Mouse (Mus musculus) ES-E14 (cell line): Measurements from ENCODE around the gene Sox9. TPM values are rescaled to one million over a fixed set of nuclear protein-coding genes. Genes with fewer than 3 reads are reported as not detected.
A peak's percentile ranks its signal among the peaks of the same experiment; 100 is the strongest.

Source experiments
- DNase-seq: peaks from one replicate; pipeline ENCODE4 v3.0.0-alpha.2; 2013; ENCODE audit warnings: low read depth, low spot score
- H3K27ac ChIP-seq: 2 replicates; pipeline ENCODE4 v1.5.1; 2012; ENCODE audit warnings: low read depth, mild to moderate bottlenecking, low read length, moderate library complexity, mixed read lengths; ENCODE audit not compliant: poor library complexity, insufficient read depth, severe bottlenecking
- H3K36me3 ChIP-seq: 2 replicates; pipeline ENCODE4 v1.6.1; 2012; ENCODE audit warnings: mild to moderate bottlenecking, low read length, moderate library complexity, mixed read lengths; ENCODE audit not compliant: control insufficient read depth, poor library complexity, insufficient read depth, severe bottlenecking
- H3K4me1 ChIP-seq, 2 experiments: fragments of 150-350 bp in 1 of 2; sonication (generic) in 1 of 2; 2 replicates each; pipeline ENCODE4 v1.6.1; 2012; ENCODE audit warnings: low read length in 2 of 2, mild to moderate bottlenecking in 1 of 2, mixed read lengths in 1 of 2; ENCODE audit not compliant: control insufficient read depth in 2 of 2, insufficient read depth in 2 of 2, poor library complexity in 1 of 2
- H3K4me3 ChIP-seq, 2 experiments: fragments of 150-350 bp in 1 of 2; sonication (generic) in 1 of 2; 2 replicates each; pipeline ENCODE4 v1.5.1; 2012; ENCODE audit warnings: low read length in 2 of 2, low read depth in 1 of 2, mild to moderate bottlenecking in 1 of 2, mixed read lengths in 1 of 2; ENCODE audit not compliant: insufficient read depth in 1 of 2, poor library complexity in 1 of 2, severe bottlenecking in 1 of 2
- H3K9ac ChIP-seq: 2 replicates; pipeline ENCODE4 v1.6.1; 2012; ENCODE audit warnings: low read depth, mild to moderate bottlenecking, low read length, mixed read lengths; ENCODE audit not compliant: poor library complexity, insufficient read depth, severe bottlenecking
- H3K9me3 ChIP-seq: fragments of 150-350 bp; sonication (generic); 2 replicates; pipeline ENCODE4 v1.6.1; 2012; ENCODE audit warnings: low read depth, mild to moderate bottlenecking, low read length; ENCODE audit not compliant: control insufficient read depth, insufficient read depth
- CHD2 ChIP-seq: IDR thresholded peaks from 2 replicates; pipeline ENCODE4 v1.6.1; 2014; ENCODE audit warnings: mild to moderate bottlenecking, low read depth, low read length, inconsistent platforms
- HCFC1 ChIP-seq: IDR thresholded peaks from 2 replicates; pipeline ENCODE4 v1.6.1; 2012; ENCODE audit warnings: low read length, inconsistent platforms, borderline replicate concordance; ENCODE audit not compliant: insufficient read depth
- MAFK ChIP-seq: IDR thresholded peaks from 2 replicates; pipeline ENCODE4 v1.6.1; 2014; ENCODE audit warnings: mild to moderate bottlenecking, low read depth, low read length, inconsistent platforms; ENCODE audit not compliant: insufficient read depth
- ZC3H11A ChIP-seq: IDR thresholded peaks from 2 replicates; pipeline ENCODE4 v1.6.1; 2012; ENCODE audit warnings: low read depth, mild to moderate bottlenecking, inconsistent platforms, low read length, borderline replicate concordance
- ZNF384 ChIP-seq: IDR thresholded peaks from 2 replicates; pipeline ENCODE4 v1.6.1; 2012; ENCODE audit warnings: low read depth, low read length, inconsistent platforms
- in situ Hi-C, 2 experiments: fragments of 600-800 bp; cut with MboI; formaldehyde crosslinking; loops; one replicate each; pipeline ENCODE4 v1.15.1; 2025; ENCODE audit warnings: low sequenced_read_pairs in 2 of 2, inconsistent platforms in 1 of 2; ENCODE audit not compliant: unreplicated experiment in 2 of 2
- total RNA-seq: library from RNA; depleted of rRNA; stranded (reverse); fragments of 300-350 nt; gene quantifications from 2 replicates; pipeline ENCODE4 v1.2.3, GENCODE M21; 2012

Sox9 gene
- total RNA-seq, 1 experiment, result 0.27 TPM

DNA sequence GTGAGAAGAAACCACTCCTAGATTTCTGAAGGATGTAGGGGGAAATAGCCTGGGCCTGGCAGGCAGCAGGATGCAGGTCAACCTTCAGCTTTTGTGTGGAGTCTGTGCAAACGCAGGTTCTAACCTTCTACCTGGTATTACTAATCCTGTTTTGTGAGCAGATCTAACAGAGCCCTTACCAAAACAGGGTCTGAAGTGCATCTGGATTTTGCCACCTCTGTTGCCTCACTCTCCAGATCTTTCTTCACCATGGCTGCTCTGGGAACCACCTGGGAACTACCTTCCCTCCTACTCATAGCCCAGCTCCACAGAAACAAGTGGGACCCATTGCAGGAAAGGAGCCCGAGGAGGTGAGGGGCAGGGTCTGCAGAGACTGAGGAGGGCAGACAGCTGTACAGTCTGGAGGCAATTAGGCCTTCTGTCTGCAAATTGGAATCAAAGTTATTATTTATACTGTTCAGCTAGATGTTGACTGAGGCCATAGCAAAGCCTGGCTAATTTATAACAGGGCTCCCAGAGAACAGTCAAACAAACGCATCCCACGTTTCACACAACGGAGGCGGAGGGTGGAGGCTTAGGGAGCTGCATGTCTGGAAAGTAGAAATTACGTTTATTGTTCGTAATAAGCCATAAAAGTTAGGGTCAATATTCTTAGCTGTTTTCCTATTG lies 25.9 kb downstream of the Sox9 start:
- in situ Hi-C loops, result loop anchor here in 1 of 2 experiments (25.0 kb wide), 1 partner anchor 754 kb away; no protein-coding TSS in a partner anchor
- TF ChIP-seq HCFC1 (no peak), ZC3H11A (no peak), ZNF384 (no peak), CHD2 (no peak), MAFK (no peak)
- Histone ChIP-seq H3K9ac (no peak overlapping the region), H3K27ac (no peak overlapping the region), H3K9me3 (no peaks in the 10 kb centered on the region), H3K36me3 (no peaks in the 10 kb centered on the region), H3K4me1 (peaks cover 0 to 4% of the 10 kb centered on the region in 2 experiments; a peak in 2 of 4 replicates), H3K4me3 (no peak overlapping the region)
- DNase-seq, result no peak

DNA sequence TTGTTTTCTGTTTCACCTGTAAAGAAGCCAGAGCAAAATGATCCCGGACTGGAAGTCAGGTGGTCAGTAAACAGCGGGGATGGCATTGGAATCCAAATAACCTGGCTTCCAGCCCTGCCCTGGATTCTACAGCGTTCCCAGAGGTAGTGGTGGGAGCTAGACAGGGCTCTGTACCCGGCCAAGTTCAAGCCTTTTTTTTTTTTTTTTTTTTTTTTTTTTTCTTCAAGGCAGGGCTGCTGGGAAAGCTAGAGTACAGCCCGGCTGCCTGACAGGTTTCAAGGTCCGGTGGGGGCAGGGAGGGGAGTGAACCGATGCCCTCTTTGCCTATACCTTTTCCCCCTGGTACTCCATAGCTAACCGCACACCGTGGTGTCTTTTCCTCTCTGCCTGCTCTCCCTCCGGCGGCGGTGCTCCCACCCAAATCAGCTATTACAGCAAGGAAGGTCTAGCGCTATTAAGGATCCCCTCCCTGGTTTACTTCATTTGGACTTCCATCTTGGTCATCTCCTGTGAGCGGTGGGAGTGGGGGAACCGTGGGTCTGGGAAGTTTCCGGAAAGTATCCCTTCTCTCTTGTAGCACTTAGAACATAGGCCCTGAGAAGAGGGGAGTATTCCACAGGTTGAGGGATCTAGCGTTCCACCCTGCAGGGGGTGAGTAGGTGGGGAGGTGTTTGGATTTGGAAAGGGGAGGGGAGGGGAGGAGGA lies 28.6 kb downstream of the Sox9 start:
- no peaks in the 10 kb centered on the region for H3K36me3 ChIP-seq
- no peak overlapping the region for H3K27ac ChIP-seq
- peaks cover 0 to 4% of the 10 kb centered on the region in 2 experiments; a peak in 2 of 4 replicates for H3K4me1 ChIP-seq
- peak; percentile 81 for TF ChIP-seq ZNF384
- TF ChIP-seq CHD2, result no peak
- H3K9ac ChIP-seq, result no peak overlapping the region
- peak overlapping the region; percentile 24 to 28; a peak in 2 of 4 replicates for H3K4me3 ChIP-seq
- H3K9me3 ChIP-seq, result no peaks in the 10 kb centered on the region
- DNase-seq, result no peak
- in situ Hi-C loops, result loop anchor here in 1 of 2 experiments (25.0 kb wide), 1 partner anchor 752 kb away; no protein-coding TSS in a partner anchor

DNA sequence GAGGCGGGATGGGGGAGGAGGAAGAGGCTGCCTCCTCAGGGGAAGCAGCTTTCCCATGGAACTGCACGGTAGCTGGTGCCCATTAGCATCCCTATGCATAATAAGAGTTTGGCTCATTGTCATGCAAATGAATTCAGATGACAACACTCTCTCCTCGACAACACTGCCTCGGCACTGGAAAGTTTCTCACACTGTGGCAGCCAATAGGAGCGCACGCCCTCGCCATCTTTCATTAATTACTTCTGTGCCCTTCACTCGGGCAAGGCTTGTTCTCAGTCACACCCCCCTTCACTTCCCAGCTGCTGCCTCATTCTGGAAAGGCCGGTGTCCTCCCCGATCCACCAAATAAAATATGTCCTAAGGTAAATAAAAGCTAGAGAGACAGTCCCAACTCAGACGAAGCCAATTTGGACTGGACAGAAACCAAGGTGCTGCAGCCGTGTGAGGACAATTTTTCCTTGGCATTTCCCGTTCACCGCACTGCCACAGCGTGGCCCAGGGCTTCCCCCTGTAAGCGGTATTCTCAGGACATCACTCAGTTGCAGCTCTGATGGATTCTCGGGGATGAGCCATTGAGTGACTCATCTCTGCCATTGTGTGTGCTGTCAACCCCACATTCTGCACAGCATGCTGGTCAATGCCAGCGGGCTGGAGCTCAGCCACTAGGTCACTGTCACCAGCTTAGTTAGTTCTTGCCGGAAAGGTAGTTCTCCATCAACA lies 29.3 kb downstream of the Sox9 start:
- Histone ChIP-seq H3K9ac (no peak overlapping the region), H3K9me3 (no peaks in the 10 kb centered on the region), H3K4me3 (peak overlapping the region in 1 of 2 experiments; percentile 24; a peak in 2 of 4 replicates), H3K4me1 (peaks cover 0 to 4% of the 10 kb centered on the region in 2 experiments; a peak in 2 of 4 replicates), H3K27ac (no peak overlapping the region), H3K36me3 (no peaks in the 10 kb centered on the region)
- TF ChIP-seq ZC3H11A (no peak), ZNF384 (no peak), MAFK (no peak), CHD2 (no peak), HCFC1 (no peak)
- in situ Hi-C loops, result loop anchor here in 1 of 2 experiments (25.0 kb wide), 1 partner anchor 751 kb away; no protein-coding TSS in a partner anchor
- DNase-seq, result peak; percentile 64

DNA sequence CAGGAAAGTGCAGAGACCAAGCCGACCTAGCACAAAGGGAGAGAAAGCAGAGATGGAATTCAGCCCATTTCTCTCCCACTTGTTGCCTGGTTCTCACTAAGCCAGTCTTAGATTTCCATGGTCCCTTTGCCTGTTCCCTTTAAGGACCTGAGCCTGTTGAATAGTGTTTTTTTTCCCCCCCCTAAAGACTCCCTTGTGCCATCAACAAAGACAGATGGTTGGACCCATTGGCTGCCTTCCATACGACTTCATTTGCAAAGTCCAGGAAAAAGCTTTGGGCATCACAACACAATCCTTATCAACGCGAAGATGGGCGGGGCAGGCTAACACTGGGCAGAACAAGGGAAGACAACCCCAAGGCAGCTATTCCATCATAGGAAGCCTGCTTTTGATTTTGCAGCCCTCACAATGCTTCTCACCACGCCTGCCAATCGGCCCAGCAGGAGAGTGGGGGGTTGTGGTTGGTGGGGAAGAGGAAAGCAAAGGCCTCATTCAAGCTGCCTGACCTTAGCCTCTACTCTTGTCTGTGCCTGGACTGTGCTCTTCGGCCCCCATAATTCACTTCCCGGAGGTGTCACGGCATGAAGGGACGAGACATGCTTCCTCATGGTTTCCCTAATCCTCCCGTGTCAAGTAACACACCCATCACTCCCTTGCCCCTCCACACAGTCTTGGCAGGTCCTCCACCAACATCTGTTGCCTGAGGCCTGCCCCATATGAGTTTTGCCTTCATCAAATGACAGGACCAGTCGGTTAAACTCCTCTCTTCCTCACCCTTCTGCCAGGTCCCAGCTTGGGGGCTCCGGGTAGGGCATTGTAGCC lies 36.0 kb downstream of the Sox9 start:
- Histone ChIP-seq H3K4me3 (no peak overlapping the region), H3K36me3 (no peaks in the 10 kb centered on the region), H3K4me1 (peaks cover 1 to 3% of the 10 kb centered on the region in 2 experiments; a peak in 1 of 4 replicates), H3K27ac (no peak overlapping the region), H3K9me3 (no peaks in the 10 kb centered on the region), H3K9ac (no peak overlapping the region)
- no peak for DNase-seq
- in situ Hi-C loops, result loop anchor here in 1 of 2 experiments (25.0 kb wide), 1 partner anchor 744 kb away; no protein-coding TSS in a partner anchor
- TF ChIP-seq ZC3H11A (no peak), ZNF384 (no peak), MAFK (no peak), CHD2 (no peak), HCFC1 (no peak)
